Mouse (Mus musculus): ENCODE results near the gene Gm20716. TPM values are rescaled to one million over a fixed set of nuclear protein-coding genes. Genes with fewer than 3 reads are reported as not detected.
"Not testable (repeated sequence)": the region's sequence is repeated elsewhere in the genome, so short reads cannot be mapped to it uniquely, and the experiment has no call there.

Gene Gm20716
- polyA plus RNA-seq, 1 experiment: 3.6 TPM

DNA sequence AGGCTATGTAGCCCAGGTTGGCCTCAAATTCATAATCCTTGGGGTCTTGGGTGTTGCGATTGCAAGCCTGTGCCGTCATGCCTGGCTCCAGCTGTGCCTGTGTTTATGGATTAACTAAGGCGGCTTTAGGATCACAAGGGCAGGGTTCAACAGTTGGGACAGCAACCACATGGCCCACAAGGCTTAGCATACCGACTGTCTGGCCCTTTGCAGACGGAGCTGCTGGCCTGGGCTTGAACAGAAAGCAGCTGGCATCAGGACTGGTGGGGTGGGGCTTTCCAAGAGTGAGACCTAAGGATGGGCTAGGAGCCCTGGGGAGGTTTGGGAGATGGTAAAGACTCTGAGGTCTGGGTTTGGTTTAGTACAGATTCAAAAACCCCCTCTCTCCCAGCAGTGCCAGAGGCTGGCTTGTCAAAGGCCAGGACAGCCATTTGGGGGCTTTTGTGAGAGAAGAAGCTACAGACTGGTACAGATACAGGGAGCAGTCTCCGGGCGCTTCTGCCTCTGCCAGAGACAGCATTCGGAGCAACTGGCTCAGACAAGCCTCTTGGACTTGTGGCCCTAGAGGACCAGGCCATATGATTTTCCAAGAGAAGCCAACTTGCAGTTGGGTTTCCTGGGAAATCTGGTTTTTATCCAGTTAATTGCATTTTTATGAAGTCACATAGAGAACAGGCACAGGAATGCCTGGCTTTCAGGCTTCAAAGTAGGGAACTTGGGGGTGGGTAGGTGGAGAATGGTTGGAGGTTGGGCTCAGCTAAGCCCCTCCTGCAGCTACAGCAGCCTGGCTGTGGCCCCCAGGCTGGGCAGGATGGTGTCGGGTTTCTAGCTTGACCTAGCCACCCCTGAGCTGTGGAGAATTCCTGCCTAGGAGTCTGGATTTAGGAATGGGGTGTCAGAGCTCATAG, 61.0 kb downstream of the Gm20716 start:
- DNase-seq (ENCODE audit: low read depth, low spot score): no peak
- 66% methylated on average over 9 of the region's 9 CpGs for WGBS

DNA sequence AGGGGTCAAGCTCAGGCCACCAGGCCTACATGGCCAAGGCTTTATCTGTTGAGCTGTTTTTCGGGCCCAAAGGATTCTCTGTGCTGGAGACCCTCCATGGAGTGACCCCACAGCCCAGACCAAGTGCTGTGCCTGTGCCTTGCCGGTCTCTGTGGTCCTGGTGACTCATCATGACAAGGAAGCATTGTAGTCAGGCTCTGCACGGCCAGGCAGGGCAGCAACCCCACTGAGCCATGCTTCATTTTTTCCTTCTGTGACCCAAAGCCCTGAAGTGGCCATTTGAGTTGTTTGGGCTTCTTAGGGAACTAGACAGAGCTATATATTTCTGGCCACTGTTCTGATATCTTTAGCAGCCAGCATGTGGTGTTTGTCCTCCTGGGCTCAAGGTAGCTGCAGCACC, 62.4 kb downstream of the Gm20716 start:
- WGBS: 67% methylated on average over 3 of the region's 3 CpGs

GRCm38 (mm10) chr2:168166750-168167460, 63.3 kb downstream of the Gm20716 start:
- DNase-seq (ENCODE audit: low read depth, low spot score): no peak
- 50% methylated on average over 21 of the region's 21 CpGs for WGBS

More for the DNA sequence above, 62.4 kb downstream of the Gm20716 start:
- no peak for DNase-seq (ENCODE audit: low read depth, low spot score)

GRCm38 (mm10) chr2:168161978-168162377, 68.2 kb downstream of the Gm20716 start:
- WGBS: 9% methylated on average over 14 of the region's 14 CpGs
- no peak for DNase-seq (ENCODE audit: low read depth, low spot score)

- DNase-seq (ENCODE audit: low read depth, low spot score): no peak
- WGBS: 18% methylated on average over 11 of the region's 11 CpGs
Observed at GRCm38 (mm10) chr2:168161514-168161971, 68.6 kb downstream of the Gm20716 start.

GRCm38 (mm10) chr2:168160370-168160930, 69.7 kb downstream of the Gm20716 start:
- 81% methylated on average over 9 of the region's 9 CpGs for WGBS
- DNase-seq (ENCODE audit: low read depth, low spot score): no peak

- no peak for DNase-seq (ENCODE audit: low read depth, low spot score)
Observed at GRCm38 (mm10) chr2:168158911-168159711, 71.1 kb downstream of the Gm20716 start.

GRCm38 (mm10) chr2:168157974-168158373, 72.2 kb downstream of the Gm20716 start:
- not testable (repeated sequence) for DNase-seq (ENCODE audit: low read depth, low spot score)
- 33% methylated on average over 10 of the region's 11 CpGs for WGBS

More at GRCm38 (mm10) chr2:168158911-168159711, 71.1 kb downstream of the Gm20716 start:
- 4% methylated on average over 25 of the region's 25 CpGs for WGBS

DNA sequence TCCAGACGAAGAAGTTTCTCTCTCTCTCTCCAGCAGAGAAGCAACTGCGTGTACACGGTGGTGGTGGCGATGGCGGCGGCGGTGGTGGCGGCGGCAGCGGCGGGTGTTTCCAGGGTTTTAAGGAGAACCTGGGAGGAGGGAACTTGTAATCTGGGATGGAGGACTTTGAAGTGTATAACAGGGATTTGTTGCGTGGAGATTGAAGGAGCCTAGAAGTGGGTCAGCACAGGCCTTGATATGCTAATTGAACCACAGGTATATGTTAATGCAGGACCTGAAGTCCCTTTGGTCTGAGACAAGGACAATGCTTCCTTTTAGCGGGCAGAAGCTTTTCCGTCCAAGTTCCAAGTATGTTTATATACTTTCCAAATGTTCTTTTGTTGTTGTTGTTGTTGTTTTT, 73.8 kb downstream of the Gm20716 start:
- WGBS: 87% methylated on average over 14 of the region's 14 CpGs
- no peak for DNase-seq (ENCODE audit: low read depth, low spot score)

DNA sequence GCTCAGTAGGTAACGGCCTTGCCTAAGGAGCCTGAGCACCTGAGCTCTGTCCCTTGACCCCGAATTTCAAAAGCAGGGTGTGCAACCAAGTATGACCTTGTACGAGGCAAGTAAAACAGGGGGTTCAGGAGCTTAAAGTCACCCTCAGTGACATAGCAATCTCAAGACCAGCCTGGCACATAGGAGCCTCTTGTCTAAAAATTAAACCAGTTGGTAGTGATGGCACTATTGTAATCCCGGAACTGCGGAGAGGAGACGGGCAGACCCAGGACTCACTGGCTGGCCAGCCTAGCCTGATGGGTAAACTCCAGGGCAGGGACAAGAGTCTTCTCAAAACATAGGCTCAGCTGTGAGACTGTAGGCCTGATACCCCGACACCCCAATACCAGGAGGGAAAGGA, 74.5 kb downstream of the Gm20716 start:
- DNase-seq (ENCODE audit: low read depth, low spot score): no peak
- 96% methylated on average over 7 of the region's 7 CpGs for WGBS

DNA sequence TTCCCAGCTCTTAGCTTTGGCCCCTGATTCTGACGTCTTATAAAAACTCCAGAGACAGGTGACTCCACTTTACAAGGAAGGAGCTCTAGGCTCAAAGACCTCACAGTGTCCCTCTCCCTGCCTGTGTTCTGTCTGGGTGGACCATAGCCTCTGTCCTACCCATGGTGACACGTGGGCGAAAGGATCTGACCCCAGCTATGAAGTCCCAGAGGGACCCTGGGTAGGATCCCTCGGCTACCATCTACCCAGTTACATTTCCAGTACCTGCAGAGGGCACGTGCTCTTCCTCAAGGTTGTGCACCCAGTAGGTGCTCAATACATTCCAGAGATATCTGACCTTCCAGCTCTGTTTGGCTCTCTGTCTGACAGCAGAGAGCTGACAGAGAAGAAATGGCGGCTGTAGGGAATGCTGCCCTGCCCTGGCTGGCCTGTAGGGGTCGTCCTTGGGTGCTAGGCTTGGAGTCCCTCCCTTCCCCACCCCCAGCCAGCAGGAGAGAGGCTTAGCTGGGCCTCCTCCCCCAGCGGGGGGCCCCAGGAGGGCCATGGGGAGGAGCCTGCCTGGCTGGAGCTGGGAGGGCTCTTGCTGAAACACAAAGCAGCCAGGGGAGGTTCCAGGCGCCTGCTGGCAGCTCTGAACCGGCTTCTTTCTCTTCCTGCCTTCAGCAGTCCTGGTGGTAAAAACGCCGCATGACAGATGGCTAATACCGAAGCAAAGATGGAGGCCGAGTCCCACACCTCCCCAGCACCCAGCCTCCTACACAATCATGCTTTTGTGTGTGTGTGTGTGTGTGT, 75.9 kb downstream of the Gm20716 start:
- DNase-seq (ENCODE audit: low read depth, low spot score): no peak
- 24% methylated on average over 14 of the region's 14 CpGs for WGBS

DNA sequence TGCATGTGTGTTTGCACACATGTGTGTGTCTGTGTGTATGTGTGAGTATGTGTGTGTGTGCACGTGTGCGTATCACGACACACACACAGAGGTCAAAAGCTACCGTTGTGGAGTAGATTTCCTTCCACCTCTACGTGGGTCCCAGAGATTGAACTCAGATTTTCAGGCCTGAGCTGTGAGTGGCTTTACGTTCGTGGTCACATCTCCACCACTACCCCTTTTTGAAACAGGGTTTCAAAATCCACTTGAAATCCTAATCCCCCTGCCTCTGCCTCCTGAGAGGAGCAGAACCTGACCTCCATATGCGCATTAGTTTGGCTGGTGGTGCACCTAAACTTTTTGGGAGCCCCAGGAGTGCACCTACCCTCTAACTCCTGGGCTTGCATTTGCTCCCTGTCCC, 80.9 kb downstream of the Gm20716 start:
- no peak for DNase-seq (ENCODE audit: low read depth, low spot score)
- WGBS: 87% methylated on average over 8 of the region's 8 CpGs

DNA sequence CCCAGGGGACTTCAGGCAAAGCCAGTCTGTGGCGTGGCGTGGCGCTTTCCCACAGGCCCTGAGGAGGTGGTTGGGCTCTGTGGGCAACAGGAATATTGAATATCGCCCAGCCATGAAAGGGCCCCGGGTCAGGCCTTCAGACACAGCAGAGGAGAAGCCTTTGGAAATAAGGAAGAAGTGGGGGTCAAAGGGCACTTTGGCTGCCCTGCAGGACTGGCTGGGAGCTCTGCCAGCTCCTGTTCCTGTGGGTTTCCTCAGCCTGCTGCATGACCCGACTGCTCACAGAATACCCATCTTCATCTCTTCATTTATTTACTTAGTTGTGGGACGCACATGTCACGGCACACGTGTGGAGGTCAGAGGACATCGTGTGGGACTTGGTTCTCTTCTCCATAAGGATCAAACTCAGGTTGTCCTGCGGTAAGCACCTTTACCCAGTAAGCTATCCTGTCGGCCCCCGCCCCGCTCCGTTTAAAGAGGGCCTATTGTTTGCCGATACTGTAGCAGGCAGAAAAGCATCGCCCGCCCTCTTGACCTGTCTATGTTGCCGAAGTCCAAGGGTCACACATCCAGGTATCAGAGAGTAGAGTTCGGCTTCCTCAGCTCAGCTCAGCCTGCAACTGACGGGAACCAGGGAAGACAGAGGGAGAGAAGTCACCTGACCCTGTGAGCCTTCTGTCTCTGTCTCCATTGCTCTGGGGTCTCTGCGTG, 82.3 kb downstream of the Gm20716 start:
- 37% methylated on average over 22 of the region's 22 CpGs for WGBS
- DNase-seq (ENCODE audit: low read depth, low spot score): no peak

GRCm38 (mm10) chr2:168145437-168145836, 84.7 kb downstream of the Gm20716 start:
- DNase-seq (ENCODE audit: low read depth, low spot score): no peak
- 86% methylated on average over 2 of the region's 2 CpGs for WGBS

- no peak for DNase-seq (ENCODE audit: low read depth, low spot score)
- 47% methylated on average over 5 of the region's 5 CpGs for WGBS
Observed at GRCm38 (mm10) chr2:168143794-168144193, 86.4 kb downstream of the Gm20716 start.

- 78% methylated on average over 15 of the region's 15 CpGs for WGBS
- no peak for DNase-seq (ENCODE audit: low read depth, low spot score)
Observed at GRCm38 (mm10) chr2:168137161-168137560, 93.0 kb downstream of the Gm20716 start.

Measured in large intestine, adult 2 months (tissue).